Mouse (Mus musculus) thymus, postnatal 0 days (tissue): Measurements from ENCODE around the gene Gm6614. TPM values are rescaled to one million over a fixed set of nuclear protein-coding genes. Genes with fewer than 3 reads are reported as not detected.
A peak's percentile ranks its signal among the peaks of the same experiment; 100 is the strongest.
"Not testable (repeated sequence)": the region's sequence is repeated elsewhere in the genome, so short reads cannot be mapped to it uniquely, and the experiment has no call there.

Source experiments
- DNase-seq: peaks from one replicate; pipeline ENCODE4 v3.0.0-alpha.2; 2015; ENCODE audit warnings: low spot score
- polyA plus RNA-seq: library from polyadenylated mRNA; unstranded; fragments of >200 nt; fragmentation: Nextera tagmentation; extraction: Ambion mirVana; gene quantifications from 2 replicates; pipeline ENCODE4 v1.2.1, GENCODE M21; 2015

The Gm6614 gene
- 0.06 TPM in 1 of 2 replicates, not detected in the other for polyA plus RNA-seq

- DNase-seq: no peak
These were observed at the start of gene Gm6614 for GRCm38 (mm10) chr6:142011364-142011955. TSS of gene Gm6614 (minus strand) at chr6:142011414.

- not testable (repeated sequence) for DNase-seq
These were observed 47.1 kb upstream of the Gm6614 start for GRCm38 (mm10) chr6:142058281-142058680.

- DNase-seq: no peak
These were observed 36.5 kb upstream of the Gm6614 start for GRCm38 (mm10) chr6:142047689-142048088.

GRCm38 (mm10) chr6:142045746-142046145, 34.5 kb upstream of the Gm6614 start:
- DNase-seq: no peak

GRCm38 (mm10) chr6:142041896-142042295, 30.7 kb upstream of the Gm6614 start:
- DNase-seq: no peak

- peak; percentile 13 for DNase-seq
These were observed 29.3 kb upstream of the Gm6614 start for GRCm38 (mm10) chr6:142040306-142041175.

- no peak for DNase-seq
These were observed 24.6 kb upstream of the Gm6614 start for GRCm38 (mm10) chr6:142035771-142036170.

GRCm38 (mm10) chr6:142021671-142022070, 10.5 kb upstream of the Gm6614 start:
- DNase-seq: no peak

GRCm38 (mm10) chr6:141986772-141987171, 24.4 kb downstream of the Gm6614 start:
- no peak for DNase-seq

- DNase-seq: no peak
These were observed 26.6 kb downstream of the Gm6614 start for GRCm38 (mm10) chr6:141984644-141985043.

- no peak for DNase-seq
These were observed 48.8 kb downstream of the Gm6614 start for GRCm38 (mm10) chr6:141962420-141962819.

GRCm38 (mm10) chr6:141961861-141962260, 49.4 kb downstream of the Gm6614 start:
- no peak for DNase-seq

- DNase-seq: no peak
These were observed 50.7 kb downstream of the Gm6614 start for GRCm38 (mm10) chr6:141960482-141960881.

GRCm38 (mm10) chr6:141946862-141947261, 64.4 kb downstream of the Gm6614 start, which contains the start of gene Slco1a1:
TSS of gene Slco1a1 (minus strand) at chr6:141946962.
- no peak for DNase-seq

- DNase-seq: no peak
These were observed 70.8 kb downstream of the Gm6614 start for GRCm38 (mm10) chr6:141940451-141940850.

Other genes starting within 250 kb of the Gm6614 start
- 0.07 TPM in 1 of 2 replicates, not detected in the other for gene Gm5724, start 237.6 kb downstream of the Gm6614 start, polyA plus RNA-seq
- 0.08 TPM in 1 of 2 replicates, not detected in the other for gene Slco1a4, start 155.2 kb downstream of the Gm6614 start, polyA plus RNA-seq
- gene Slco1a1, start 64.5 kb downstream of the Gm6614 start, polyA plus RNA-seq: not detected in 2 replicates
- gene Slco1a6, start 197.1 kb upstream of the Gm6614 start, polyA plus RNA-seq: not detected in 2 replicates